Mouse (Mus musculus) small intestine, adult 2 months (tissue): Measurements from ENCODE around the gene Rin1.

Experiments
- CTCF ChIP-seq: fragments of 200-500 bp; IDR thresholded peaks from 2 replicates; pipeline ENCODE4 v1.5.1; 2012; ENCODE audit warnings: low read depth, mild to moderate bottlenecking, control low read depth, inconsistent platforms, low read length, moderate library complexity, mixed read lengths; ENCODE audit not compliant: insufficient replicate concordance, insufficient read length; ENCODE audit errors: extremely low read depth
- POLR2A ChIP-seq: fragments of 200-500 bp; IDR thresholded peaks from 2 replicates; pipeline ENCODE4 v1.6.1; 2012; ENCODE audit warnings: low read depth, mild to moderate bottlenecking, control low read depth, inconsistent platforms, low read length, moderate library complexity

DNA sequence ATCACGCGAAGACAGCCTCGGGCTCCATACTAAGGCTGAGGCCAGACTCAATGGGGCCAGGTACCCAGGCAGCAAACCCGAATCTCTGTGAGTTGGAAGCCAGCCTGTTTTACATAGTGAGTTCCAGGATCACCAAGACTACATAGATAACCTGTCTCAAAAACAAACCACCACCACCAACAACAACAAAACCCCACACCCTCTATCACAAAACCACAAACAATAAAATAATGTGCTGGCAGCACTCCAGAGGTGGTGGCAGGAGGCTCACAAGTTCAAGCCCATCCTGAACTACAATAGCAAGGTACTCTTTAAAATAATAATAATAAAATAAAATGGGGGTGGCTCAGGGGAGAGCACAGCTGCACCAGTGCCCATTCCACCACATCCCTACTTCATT, 13.7 kb upstream of the Rin1 start:
- no peak for TF ChIP-seq CTCF
- TF ChIP-seq POLR2A: no peak
